Mouse (Mus musculus) adrenal gland, postnatal 25 days (tissue): Measurements from ENCODE around the gene Zfp811. TPM values are rescaled to one million over a fixed set of nuclear protein-coding genes. Genes with fewer than 3 reads are reported as not detected.
"Not testable (repeated sequence)": the region's sequence is repeated elsewhere in the genome, so short reads cannot be mapped to it uniquely, and the experiment has no call there.

Experiments
- DNase-seq: peaks from one replicate; pipeline ENCODE4 v3.0.0; 2021; ENCODE audit warnings: mixed read lengths
- long read RNA-seq: library from polyadenylated mRNA; stranded (forward); transcript quantifications from one replicate; pipeline ENCODE4 v2.0.0, GENCODE M21; 2021
- total RNA-seq: library from RNA; stranded (reverse); gene quantifications from 2 replicates; pipeline ENCODE4 v1.2.3, GENCODE M21; 2021

Gene Zfp811
- 0.91 and 1.1 TPM in 2 replicates for total RNA-seq
- long read RNA-seq, result 0 reads

- peak; percentile 2 for DNase-seq
Observed at GRCm38 (mm10) chr17:32809544-32810374, at the start of gene Zfp811. TSS of gene Zfp811 (minus strand) at chr17:32809931.

GRCm38 (mm10) chr17:32856713-32857112 is 47.0 kb upstream of the Zfp811 start:
- DNase-seq, result not testable (repeated sequence)

DNA sequence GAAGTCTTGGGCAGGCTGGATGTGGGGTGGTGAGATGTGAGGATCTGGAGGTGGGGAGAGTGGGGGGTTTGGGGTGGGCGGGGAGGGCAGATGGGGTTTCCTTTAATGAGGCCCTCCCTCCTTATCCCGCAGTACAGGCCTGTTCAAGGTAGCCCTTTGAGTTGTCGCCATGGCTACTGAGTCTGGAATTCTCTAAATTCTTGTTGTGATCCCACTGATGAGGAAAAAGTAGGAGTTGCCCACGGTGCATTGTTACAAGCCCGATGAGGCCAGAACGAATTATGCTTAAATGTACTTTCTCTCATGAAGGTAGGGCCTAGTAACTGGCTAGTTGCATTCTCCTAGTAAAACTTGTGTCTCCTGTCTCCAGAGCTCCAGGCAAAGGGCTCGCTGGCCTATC is 41.9 kb upstream of the Zfp811 start:
- no peak for DNase-seq

DNA sequence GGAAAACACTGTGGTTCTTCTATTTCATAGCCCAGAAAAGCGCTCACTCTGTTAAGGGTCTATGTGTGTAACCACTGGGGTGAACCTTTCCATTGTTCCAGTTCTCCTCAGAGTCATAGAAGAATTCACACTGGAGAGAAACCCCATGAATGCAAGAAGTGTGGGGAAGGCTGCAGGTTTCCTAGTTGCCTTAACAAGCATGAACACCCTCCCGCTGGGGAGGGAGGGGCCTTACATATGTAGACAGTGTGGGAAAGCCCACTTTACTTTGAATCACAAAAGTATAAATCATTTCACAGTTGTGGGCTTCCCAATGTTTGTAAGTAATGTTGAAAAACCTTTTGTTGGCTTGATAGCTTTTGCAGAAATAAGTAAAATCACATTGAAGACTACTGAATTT is 31.7 kb upstream of the Zfp811 start:
- DNase-seq, result no peak

DNA sequence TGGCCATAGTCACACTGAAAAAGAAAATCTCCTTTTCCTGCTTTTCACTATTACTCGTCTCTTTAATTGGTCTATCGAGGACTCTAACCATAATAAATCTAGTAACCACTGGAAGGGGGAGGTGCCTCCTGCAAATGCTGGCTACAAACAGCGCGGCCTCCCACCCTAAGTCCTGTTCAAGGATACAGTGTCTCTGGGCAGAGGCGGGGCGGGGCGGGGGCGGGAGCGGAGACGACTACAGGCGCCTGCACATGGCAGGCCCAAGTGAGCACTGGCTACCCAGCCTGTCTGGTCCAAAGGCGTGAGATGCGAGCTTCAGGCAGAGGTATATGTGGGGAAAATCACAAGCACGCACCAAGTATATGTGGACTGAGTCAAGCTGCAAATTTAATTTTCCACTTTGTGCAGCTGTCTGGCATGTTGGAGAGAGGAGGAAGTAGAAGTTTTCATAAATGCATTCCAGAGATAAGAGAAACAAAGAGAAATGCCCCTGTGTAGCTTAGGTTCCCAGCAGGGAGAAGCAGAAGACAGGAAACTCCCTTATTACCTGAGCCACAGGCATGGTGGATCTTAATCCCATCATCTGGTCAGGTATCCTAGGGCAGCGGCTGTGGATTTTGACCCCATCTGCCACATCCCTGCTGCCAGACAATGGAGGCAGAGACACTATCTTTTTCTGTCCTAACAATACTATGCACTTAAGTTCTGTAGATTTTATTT is 29.5 kb upstream of the Zfp811 start:
- peak; percentile 30 for DNase-seq

- DNase-seq, result no peak
Observed at GRCm38 (mm10) chr17:32830418-32830782, 20.7 kb upstream of the Zfp811 start.

GRCm38 (mm10) chr17:32829540-32830417 is 20.0 kb upstream of the Zfp811 start, which contains the start of gene Zfp799:
TSS of gene Zfp799 (minus strand) at chr17:32830261.
- DNase-seq, result peak; percentile 65

DNA sequence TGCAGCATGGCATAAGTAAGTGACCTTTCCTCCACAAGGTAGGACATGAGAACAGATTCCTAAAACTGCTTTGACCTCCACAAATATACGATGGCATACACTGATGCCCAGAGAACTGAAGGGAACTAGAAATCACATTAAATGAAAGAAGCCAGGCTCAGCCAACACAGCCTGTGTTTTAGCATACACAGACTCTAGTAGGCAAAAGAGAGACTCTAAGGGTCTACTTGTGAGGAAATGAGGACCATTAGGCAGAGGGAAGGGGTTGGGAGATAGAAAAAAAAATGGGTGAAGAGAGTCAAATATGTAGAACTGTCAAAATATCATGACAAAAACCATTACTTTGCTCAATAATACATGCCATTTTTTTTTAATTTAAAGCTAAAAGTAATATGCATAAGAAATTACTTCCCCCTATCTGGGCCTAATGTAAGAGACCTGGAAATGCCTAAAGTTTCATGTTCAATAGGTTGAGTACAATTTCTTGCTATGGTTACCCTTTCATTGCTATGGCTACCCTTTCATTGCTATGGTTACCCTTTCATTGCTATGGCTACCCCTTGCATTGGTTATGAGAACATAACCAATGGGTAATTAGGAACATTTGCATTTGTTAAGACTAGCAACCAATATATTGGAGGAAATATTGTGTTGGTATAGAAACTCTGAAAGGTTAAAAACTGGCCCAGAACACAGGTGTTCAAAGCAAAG is 6.5 kb upstream of the Zfp811 start:
- no peak for DNase-seq

GRCm38 (mm10) chr17:32814136-32814535 is 4.4 kb upstream of the Zfp811 start:
- no peak for DNase-seq

GRCm38 (mm10) chr17:32810648-32811047 is 917 bp upstream of the Zfp811 start:
- no peak for DNase-seq

GRCm38 (mm10) chr17:32808921-32809320 is 810 bp downstream of the Zfp811 start:
- DNase-seq, result no peak

- DNase-seq, result no peak
Observed at GRCm38 (mm10) chr17:32789244-32789643, 20.5 kb downstream of the Zfp811 start.

- no peak for DNase-seq
Observed at GRCm38 (mm10) chr17:32788576-32788975, 21.2 kb downstream of the Zfp811 start.

- DNase-seq, result peak; percentile 75
Observed at GRCm38 (mm10) chr17:32788094-32788559, 21.6 kb downstream of the Zfp811 start, which contains the start of gene Zfp871. TSS of gene Zfp871 (minus strand) at chr17:32788287.

DNA sequence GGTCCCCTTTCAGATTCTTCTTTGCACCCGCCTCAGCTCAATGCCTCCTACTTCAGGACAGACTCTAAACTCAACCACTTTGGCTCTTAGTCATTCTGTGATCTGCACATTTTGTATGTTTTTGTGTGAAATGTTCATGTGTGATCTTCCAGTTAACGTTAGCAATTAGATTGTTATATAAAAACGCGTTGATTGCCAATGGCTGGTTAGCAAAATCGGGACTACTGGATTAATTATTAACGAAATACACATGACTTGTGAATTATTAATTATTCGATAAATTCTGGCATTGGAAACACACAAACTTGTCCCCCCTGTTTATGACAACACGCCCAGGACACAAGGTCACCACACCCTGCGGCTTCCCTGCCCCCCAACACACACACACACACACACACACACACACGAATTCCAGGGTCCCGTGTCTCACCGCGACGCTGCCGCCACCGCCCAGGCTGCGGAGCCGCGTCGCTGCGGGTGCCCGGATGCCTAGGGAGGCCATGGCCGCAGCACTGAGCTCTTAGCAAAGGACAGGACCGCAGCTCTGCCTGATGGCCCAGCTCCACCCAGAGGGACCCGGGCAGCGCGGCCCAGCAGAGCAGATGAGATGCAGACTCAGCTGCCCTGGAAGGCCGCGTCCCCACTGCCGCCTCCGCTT is 22.2 kb downstream of the Zfp811 start:
- peak; percentile 65 for DNase-seq

DNA sequence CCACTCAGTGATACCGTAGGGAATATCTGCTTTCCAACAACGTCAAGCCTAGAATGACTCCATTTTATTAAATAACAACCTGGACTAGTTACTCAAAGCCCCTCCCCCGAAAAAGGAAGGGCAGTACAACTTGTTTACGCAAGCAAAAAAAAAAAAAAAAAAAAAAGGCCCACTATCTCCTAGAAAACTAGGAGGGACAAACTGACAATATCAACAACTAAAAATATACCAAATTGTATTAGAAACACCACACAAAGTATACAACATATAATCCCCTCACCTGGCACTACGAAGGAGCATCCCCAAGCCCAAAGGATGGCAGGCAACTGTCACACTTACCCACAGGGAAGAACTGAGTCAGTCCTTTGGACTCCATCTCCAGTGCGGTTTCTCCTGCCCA is 22.8 kb downstream of the Zfp811 start:
- no peak for DNase-seq

GRCm38 (mm10) chr17:32785656-32786055 is 24.1 kb downstream of the Zfp811 start:
- no peak for DNase-seq

DNA sequence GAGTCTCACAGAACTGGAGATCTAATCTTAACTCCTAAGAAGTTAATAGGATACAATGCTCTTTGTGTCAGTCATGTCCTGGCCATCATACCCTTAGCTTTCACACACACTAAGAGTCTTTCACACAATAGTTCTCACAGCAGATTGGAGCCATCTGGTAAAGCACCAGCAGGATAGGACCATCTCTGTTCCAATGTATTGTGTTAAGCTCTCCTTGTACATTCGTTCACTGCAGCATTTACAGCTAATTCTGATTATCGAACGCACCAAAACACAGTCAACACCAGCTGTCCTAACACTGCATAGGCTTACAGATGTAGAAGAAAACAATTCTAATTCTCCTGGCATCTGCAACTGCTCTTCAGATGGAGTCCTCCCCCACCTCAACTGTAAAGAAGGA is 32.2 kb downstream of the Zfp811 start:
- no peak for DNase-seq

DNA sequence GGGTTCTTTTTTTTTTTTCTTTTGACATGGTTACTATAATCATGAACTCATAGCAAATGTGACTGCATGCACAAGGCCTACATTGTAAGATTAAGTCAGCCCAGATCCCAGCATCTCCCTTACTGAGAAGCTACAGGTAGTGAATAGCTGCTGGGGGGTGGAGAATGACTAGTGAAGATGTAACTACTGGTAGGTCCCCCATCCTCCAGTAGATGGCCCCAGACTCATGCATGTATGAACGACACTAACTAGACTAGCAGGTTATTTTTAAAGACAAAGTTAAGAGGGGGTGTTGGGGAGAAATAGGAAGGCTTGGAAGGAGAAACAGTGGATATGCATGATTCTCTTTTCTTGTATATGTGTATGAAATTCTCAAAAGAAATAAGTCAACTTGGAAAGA is 38.5 kb downstream of the Zfp811 start:
- DNase-seq, result no peak

- no peak for DNase-seq
Observed at GRCm38 (mm10) chr17:32766422-32766821, 43.3 kb downstream of the Zfp811 start.

GRCm38 (mm10) chr17:32757331-32757730 is 52.4 kb downstream of the Zfp811 start:
- DNase-seq, result no peak
